Mouse (Mus musculus): ENCODE results near the gene Gm26661. TPM values are rescaled to one million over a fixed set of nuclear protein-coding genes. Genes with fewer than 3 reads are reported as not detected.

The Gm26661 gene
- total RNA-seq, 2 experiments from 2014 or later: not detected

DNA sequence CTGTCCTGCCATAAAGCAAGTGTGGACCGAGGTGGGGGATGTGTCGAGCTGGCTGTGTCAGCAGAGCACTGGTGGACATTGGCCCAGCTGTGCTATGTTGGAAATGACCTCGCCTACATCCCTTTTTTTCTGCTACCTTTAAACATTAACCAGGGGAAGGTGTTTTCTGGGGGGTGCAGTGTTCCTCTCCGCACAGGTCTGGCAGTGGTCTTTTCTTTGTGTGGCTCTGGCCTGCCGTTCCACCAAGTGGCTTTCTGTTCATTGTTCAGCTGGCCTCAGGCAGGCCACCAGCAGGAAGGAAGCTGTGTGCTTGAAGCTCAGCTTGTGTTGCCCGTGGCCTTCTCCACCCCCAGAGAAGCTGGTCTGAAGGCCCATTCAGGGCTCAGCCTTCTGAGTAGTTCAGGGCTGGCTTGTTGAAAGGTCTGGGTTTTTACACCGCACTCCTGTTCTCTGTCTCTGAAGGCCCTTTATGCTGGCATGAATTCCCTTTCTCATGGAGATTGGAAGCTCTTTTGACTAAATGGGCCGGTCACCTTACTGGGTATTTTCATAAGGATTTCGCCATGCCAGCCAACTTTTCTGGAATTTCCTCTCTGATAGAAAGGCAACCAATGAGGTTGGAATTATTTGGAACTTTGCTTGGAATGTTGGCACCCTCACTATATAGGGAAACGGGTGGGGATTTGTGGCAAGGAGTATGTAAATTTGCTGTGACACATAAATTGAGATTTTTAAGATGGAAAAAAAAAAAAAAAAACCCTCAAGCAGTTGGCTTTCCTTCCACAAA is 35.0 kb downstream of the Gm26661 start:
- TF ChIP-seq CTCF (IDR thresholded peaks at IDR 0.05): no peak
- intact Hi-C loops (cut with DNase I): no loop called here
- DNase-seq: no peak
- peak overlapping the region; percentile 76 for H3K27ac ChIP-seq
- no peak overlapping the region for H3K4me3 ChIP-seq

DNA sequence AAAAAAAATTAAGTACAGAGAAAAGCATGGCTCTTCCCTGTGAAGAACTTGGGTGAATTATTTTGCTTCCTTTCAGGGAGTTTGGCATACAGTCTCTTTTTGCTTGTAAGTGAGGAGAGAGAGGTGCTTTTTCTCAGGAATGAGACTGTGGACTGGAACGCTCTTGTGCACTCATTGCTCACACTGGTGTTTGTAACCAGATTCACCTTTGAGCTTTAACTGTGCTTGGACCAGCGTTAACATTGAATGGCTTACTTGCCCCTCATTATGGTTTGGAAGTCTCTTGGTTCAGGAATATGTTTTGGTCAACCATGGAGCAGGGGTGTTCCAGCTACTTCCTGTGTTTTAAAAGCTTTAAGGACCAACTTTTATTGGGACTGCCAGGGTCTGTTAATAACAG is 37.8 kb downstream of the Gm26661 start:
- no peak for TF ChIP-seq CTCF (IDR thresholded peaks at IDR 0.05)
- intact Hi-C loops (cut with DNase I): no loop called here
- peak overlapping the region; percentile 4 for H3K27ac ChIP-seq
- no peak for DNase-seq
- H3K4me3 ChIP-seq: no peak overlapping the region

DNA sequence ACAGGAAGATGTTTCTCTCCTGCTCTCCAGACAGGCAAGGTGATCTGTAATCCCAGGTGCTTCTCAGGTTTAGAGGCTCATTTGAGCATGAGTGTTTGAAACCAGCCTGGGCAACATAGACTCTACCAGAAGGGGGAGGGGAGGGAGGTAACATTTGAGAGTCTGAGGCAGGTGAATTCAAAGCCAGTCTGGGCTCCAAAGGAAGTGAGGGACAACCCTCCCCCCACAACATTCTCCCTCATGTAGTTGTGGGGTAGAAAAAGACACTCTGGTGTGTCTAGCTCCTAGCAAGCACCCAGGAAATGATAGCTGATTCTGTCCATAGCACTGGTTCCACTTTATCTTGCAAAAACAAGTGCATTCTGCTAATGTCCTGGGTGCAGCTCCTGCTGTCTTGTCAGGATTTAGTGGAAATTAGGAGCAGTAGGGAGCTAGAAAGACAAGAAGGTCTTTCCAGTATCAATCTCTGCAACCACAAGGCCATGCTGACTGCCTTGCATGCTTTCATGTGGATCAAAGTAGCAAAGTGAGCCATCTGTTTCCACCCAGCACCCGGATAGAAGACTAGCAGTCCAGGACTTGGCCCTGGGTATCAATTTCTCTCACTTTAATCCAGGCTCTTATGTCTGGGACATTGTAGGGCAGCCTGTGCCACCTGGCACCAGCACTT is 40.5 kb downstream of the Gm26661 start:
- no peak overlapping the region for H3K4me3 ChIP-seq
- no peak overlapping the region for H3K27ac ChIP-seq
- TF ChIP-seq CTCF (IDR thresholded peaks at IDR 0.05): no peak
- DNase-seq: no peak
- intact Hi-C loops (cut with DNase I): no loop called here

DNA sequence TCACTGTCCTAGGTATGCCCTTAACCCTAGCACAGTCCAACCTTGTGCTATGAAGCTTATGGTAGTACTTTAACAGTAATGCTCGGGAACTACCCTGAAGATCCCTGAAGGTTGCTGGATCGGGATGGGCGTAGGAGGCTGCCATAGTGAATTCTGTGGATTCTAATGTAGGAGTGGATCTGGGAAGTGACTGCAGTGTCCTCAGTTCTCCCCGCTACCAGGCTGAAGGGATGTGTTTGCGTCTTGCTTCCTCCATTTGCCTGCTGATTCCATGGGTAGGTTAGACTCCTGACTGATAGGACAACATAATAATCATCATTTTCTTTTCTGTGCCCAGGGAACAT is 41.0 kb downstream of the Gm26661 start:
- H3K4me3 ChIP-seq: no peak overlapping the region
- no peak for TF ChIP-seq CTCF (IDR thresholded peaks at IDR 0.05)
- H3K27ac ChIP-seq: no peak overlapping the region
- intact Hi-C loops (cut with DNase I): no loop called here
- no peak for DNase-seq

DNA sequence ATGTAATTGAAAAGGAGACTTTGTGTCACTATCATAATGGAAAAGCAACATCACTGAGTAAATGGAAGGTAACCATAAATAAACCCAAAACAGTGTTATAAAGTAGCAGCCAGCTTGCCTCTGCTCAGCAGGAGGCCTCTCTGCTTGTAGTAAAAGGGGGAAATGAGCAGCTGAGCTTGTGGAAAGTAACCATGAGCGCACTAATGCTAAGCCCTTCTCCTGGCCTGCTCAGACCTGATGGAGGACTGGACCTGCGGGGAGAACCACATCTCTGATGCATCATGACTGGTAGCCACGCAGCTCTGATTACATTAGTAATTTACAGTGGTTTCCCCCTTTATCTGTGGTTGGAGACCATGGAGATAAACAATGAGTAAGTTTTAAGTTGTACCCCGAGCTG is 42.1 kb downstream of the Gm26661 start:
- Histone ChIP-seq H3K27ac (no peak overlapping the region), H3K4me3 (no peak overlapping the region)
- no peak for DNase-seq
- intact Hi-C loops (cut with DNase I): no loop called here
- TF ChIP-seq CTCF (IDR thresholded peaks at IDR 0.05): no peak

DNA sequence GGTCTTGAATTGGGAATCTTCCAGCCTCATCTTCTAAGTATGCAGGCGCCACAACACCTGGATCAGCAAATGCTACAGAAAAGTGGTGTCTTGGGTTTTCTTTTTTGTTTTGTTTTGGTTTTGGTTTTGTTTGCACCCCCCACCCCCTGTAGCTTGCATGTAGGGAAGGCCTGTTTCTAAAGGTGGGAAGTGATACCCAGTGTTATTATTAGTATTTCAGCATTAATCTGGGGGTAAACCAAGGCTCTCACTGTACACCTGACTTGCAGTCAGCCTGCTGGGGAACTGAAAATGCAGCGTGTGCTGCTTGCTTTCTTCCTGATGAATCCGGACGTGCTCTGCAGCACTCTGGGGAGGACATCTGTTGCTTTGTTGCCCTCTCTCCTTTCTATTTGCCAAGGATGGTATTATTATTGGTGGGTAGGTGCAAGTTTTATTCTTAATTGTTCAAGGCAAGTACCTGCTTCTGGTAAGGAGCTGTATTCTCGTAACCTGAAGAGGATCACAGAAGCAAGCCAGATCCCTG is 47.2 kb downstream of the Gm26661 start:
- Histone ChIP-seq H3K27ac (no peak overlapping the region), H3K4me3 (no peak overlapping the region)
- no peak for DNase-seq
- intact Hi-C loops (cut with DNase I): no loop called here
- TF ChIP-seq CTCF (IDR thresholded peaks at IDR 0.05): no peak

DNA sequence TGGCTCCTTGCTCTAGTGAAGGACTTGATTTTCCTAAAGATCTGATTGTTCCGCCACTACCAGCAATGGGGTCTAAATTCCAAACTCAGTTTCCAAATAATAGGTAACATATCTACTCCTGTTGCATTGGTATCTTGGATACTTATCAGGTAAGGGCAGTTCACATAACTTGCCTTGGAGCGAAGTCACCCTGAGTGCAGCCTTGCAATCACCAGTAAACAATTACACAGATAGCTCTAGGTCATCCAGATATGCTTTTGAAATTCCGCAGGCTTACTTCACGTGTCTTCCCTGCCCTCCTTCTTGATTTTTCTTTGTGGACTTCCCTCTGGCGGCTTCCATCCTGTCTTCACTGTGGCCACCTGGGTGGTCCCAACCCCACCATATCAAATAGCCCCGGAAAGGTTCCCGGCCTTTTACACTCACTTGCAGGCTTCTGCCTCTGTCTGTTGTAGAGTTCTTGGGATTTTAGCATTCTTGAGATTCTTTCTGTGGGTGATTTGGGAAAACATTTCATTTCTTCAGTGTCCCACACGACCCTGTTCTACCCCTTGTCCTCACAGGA is 48.6 kb downstream of the Gm26661 start:
- Histone ChIP-seq H3K4me3 (no peak overlapping the region), H3K27ac (no peak overlapping the region)
- no peak for TF ChIP-seq CTCF (IDR thresholded peaks at IDR 0.05)
- no peak for DNase-seq
- intact Hi-C loops (cut with DNase I): no loop called here

Other genes starting within 250 kb of the Gm26661 start
- under 1 TPM; 0.56 to 0.75 TPM for gene Gm3558, start 223.0 kb upstream of the Gm26661 start, total RNA-seq (2021)
- not detected for gene Gm10338, start 196.0 kb upstream of the Gm26661 start, total RNA-seq (2021)
- not detected for gene Gm10128, start 147.6 kb upstream of the Gm26661 start, total RNA-seq (2021)
- gene Flnb, start 26.4 kb downstream of the Gm26661 start, total RNA-seq (2021): 10 to 100 TPM in 1 of 2 experiments, 1 to 10 TPM in 1; 6.0 to 11.0 TPM
- not detected for gene Gm45521, start 165.7 kb downstream of the Gm26661 start, total RNA-seq (2021)
- not detected for gene Dnase1l3, start 203.0 kb downstream of the Gm26661 start, total RNA-seq (2021)
- 1 to 10 TPM; 4.8 to 7.3 TPM for gene Abhd6, start 211.3 kb downstream of the Gm26661 start, total RNA-seq (2021)